Mouse (Mus musculus) myocyte (in vitro differentiated cells): ENCODE data around the gene Rdh8.

Experiments
- E2F4 ChIP-seq: IDR thresholded peaks from one replicate; pipeline ENCODE4 v1.6.1; 2011; ENCODE audit warnings: mild to moderate bottlenecking, control low read depth, moderate library complexity; ENCODE audit not compliant: insufficient read depth
- MAX ChIP-seq: IDR thresholded peaks from one replicate; pipeline ENCODE4 v1.6.1; 2011; ENCODE audit warnings: low read depth, mild to moderate bottlenecking, control low read depth
- MYOD1 ChIP-seq, 3 experiments: IDR thresholded peaks; one replicate each; pipeline ENCODE4 v1.6.1; 2011; ENCODE audit warnings: control low read depth in 2 of 3, low read depth in 2 of 3, mild to moderate bottlenecking in 2 of 3, moderate library complexity in 1 of 3; ENCODE audit not compliant: insufficient read length in 2 of 3, control insufficient read depth in 1 of 3
- POLR2A ChIP-seq: IDR thresholded peaks from one replicate; pipeline ENCODE4 v1.6.1; 2011; ENCODE audit warnings: low read depth, mild to moderate bottlenecking, control low read depth, moderate library complexity; ENCODE audit not compliant: insufficient read length
- POLR2AphosphoS2 ChIP-seq: IDR thresholded peaks from one replicate; pipeline ENCODE4 v1.6.1; 2011; ENCODE audit warnings: low read depth, control low read depth; ENCODE audit not compliant: insufficient read length
- REST ChIP-seq: IDR thresholded peaks from one replicate; pipeline ENCODE4 v1.6.1; 2011; ENCODE audit warnings: mild to moderate bottlenecking, control low read depth, moderate library complexity; ENCODE audit not compliant: insufficient read depth, insufficient read length
- TCF12 ChIP-seq: IDR thresholded peaks from one replicate; pipeline ENCODE4 v1.6.1; 2011; ENCODE audit warnings: mild to moderate bottlenecking, control low read depth; ENCODE audit not compliant: poor library complexity, insufficient read depth, severe bottlenecking
- TCF3 ChIP-seq: IDR thresholded peaks from one replicate; pipeline ENCODE4 v1.6.1; 2011; ENCODE audit warnings: low read depth, control low read depth; ENCODE audit not compliant: insufficient read length
- USF1 ChIP-seq: IDR thresholded peaks from one replicate; pipeline ENCODE4 v1.6.1; 2011; ENCODE audit warnings: low read depth, mild to moderate bottlenecking, control low read depth, moderate library complexity

DNA sequence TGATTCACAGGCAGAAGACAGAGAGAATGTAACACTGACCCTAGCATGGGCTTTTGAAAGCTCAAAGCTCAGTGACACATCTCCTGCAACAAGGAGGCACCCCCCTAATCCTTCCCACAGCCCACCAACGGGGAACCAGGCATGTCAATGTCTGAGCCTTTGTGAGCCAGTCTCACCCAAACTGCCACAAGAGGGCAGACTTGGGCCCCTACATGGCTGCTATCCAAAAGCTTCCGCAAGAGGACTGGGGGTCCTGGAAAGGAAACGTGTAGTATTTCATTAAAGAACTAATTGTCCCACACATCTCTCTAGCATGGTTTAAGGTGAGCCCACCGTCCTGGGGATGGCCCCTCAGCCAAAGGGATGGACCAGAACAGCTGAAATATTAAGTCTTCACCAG, 43.5 kb downstream of the Rdh8 start:
- TF ChIP-seq MAX = no peak
- no peak for TF ChIP-seq POLR2A
- TF ChIP-seq USF1 = no peak
- no peak for TF ChIP-seq E2F4
- no peak for TF ChIP-seq TCF3
- no peak for TF ChIP-seq REST
- no peak for TF ChIP-seq MYOD1 (IDR thresholded peaks at IDR 0.05; ENCODE audit: control insufficient read depth in 1 of 3, insufficient read length in 2 of 3, low read depth in 2 of 3)
- TF ChIP-seq POLR2AphosphoS2 = no peak
- no peak for TF ChIP-seq TCF12
